Mouse (Mus musculus) C2C12 (cell line): ENCODE data around the gene Ttll11. TPM values are rescaled to one million over a fixed set of nuclear protein-coding genes. Genes with fewer than 3 reads are reported as not detected.

Experiments used
- H3K27me3 ChIP-seq: one replicate; pipeline ENCODE4 v1.6.1; 2011; ENCODE audit not compliant: control insufficient read depth, insufficient read depth, insufficient read length
- H3K36me3 ChIP-seq: one replicate; pipeline ENCODE4 v1.6.1; 2011; ENCODE audit not compliant: control insufficient read depth, insufficient read depth
- H3K4me3 ChIP-seq: one replicate; pipeline ENCODE4 v1.5.1; 2011; ENCODE audit warnings: mild to moderate bottlenecking, control low read depth; ENCODE audit not compliant: poor library complexity, insufficient read depth, severe bottlenecking
- H3K79me2 ChIP-seq: one replicate; pipeline ENCODE4 v1.6.1; 2011; ENCODE audit not compliant: control insufficient read depth, insufficient read depth
- H3K79me3 ChIP-seq: one replicate; pipeline ENCODE4 v1.6.1; 2011; ENCODE audit warnings: low read depth, control low read depth
- H3ac ChIP-seq: one replicate; pipeline ENCODE3; 2011; ENCODE audit warnings: low read depth; ENCODE audit not compliant: control insufficient read depth, insufficient read length
- CEBPB ChIP-seq: IDR thresholded peaks from one replicate; pipeline ENCODE4 v1.6.1; 2011; ENCODE audit warnings: low read depth, mild to moderate bottlenecking, control low read depth, moderate library complexity
- CTCF ChIP-seq: IDR thresholded peaks from one replicate; pipeline ENCODE4 v1.5.1; 2011; ENCODE audit not compliant: control insufficient read depth, insufficient read depth, insufficient read length
- FOSL1 ChIP-seq: IDR thresholded peaks from one replicate; pipeline ENCODE4 v1.8.0; 2011; ENCODE audit warnings: mild to moderate bottlenecking, low read length; ENCODE audit not compliant: poor library complexity, insufficient read depth, severe bottlenecking
- MAX ChIP-seq: IDR thresholded peaks from one replicate; pipeline ENCODE4 v1.6.1; 2011; ENCODE audit warnings: mild to moderate bottlenecking, control low read depth
- MYOD1 ChIP-seq: IDR thresholded peaks from one replicate; pipeline ENCODE4 v1.6.1; 2011; ENCODE audit warnings: low read depth; ENCODE audit not compliant: control insufficient read depth, insufficient read length
- MYOG ChIP-seq: IDR thresholded peaks from one replicate; pipeline ENCODE4 v1.6.1; 2011; ENCODE audit not compliant: control insufficient read depth, insufficient read length; ENCODE audit errors: extremely low read depth
- USF1 ChIP-seq: IDR thresholded peaks from one replicate; pipeline ENCODE4 v1.6.1; 2011; ENCODE audit warnings: low read depth, mild to moderate bottlenecking, control low read depth, moderate library complexity
- polyA plus RNA-seq: library from polyadenylated mRNA; unstranded; fragments of >200 nt; fragmentation: generic; extraction: Trizol; gene quantifications from one replicate; pipeline ENCODE4 v1.2.1, GENCODE M21; 2012; ENCODE audit warnings: missing spikeins

Ttll11 gene
- polyA plus RNA-seq, 1 experiment = 7.0 TPM

DNA sequence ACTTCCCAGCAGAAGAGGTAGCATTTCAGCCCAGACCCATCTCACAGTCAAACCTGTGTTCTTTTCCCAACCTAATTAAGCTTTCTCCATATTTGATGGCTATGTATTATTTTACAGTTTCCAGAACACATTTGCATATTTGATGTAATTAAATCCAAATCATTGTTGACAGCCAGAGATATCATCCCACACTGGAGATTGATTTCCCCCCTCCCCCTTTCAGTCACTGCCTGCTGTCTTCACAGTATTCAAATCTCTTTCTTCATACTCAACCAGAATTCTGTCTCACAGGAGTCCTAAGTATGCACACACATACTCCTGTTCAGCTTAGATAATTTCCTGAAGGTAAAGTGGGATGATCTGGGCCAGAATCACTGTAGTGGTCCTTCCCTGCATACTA, 218.8 kb downstream of the Ttll11 start:
- Histone ChIP-seq H3ac (no peak overlapping the region), H3K79me2 (no peaks in the 10 kb centered on the region), H3K79me3 (no peaks in the 10 kb centered on the region), H3K27me3 (no peaks in the 10 kb centered on the region), H3K36me3 (no peaks in the 10 kb centered on the region), H3K4me3 (no peak overlapping the region)
- TF ChIP-seq FOSL1 = no peak
- TF ChIP-seq MAX = no peak
- TF ChIP-seq CTCF = no peak
- TF ChIP-seq MYOD1 = no peak
- TF ChIP-seq USF1 = no peak
- no peak for TF ChIP-seq CEBPB
- TF ChIP-seq MYOG = no peak

DNA sequence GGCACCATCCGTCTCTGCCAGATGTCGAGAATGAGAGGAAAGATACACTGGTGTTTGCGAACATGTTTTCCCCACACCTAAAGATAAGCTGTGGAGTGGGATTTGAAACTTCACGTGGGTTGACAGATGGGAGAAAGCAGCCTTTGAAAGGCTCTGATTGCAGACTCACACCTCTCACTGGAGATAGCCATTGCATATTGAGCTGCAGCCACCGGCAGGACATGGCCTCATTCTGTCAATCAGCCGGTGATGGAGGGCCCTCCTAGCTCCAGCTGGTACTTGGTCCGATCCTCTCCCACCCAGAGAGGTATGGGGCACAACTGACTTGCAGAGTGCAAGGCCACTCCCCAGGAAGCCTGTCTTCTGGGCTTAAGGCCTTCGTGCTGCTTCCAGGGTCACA, 219.4 kb downstream of the Ttll11 start:
- H3K79me2 ChIP-seq = no peaks in the 10 kb centered on the region
- no peaks in the 10 kb centered on the region for H3K36me3 ChIP-seq
- no peak overlapping the region for H3K4me3 ChIP-seq
- no peaks in the 10 kb centered on the region for H3K27me3 ChIP-seq
- TF ChIP-seq CTCF (no peak), MYOD1 (no peak), CEBPB (no peak), MAX (no peak), FOSL1 (no peak), USF1 (no peak), MYOG (no peak)
- no peaks in the 10 kb centered on the region for H3K79me3 ChIP-seq
- no peak overlapping the region for H3ac ChIP-seq

GRCm38 (mm10) chr2:35756467-35756866, 223.2 kb downstream of the Ttll11 start:
- Histone ChIP-seq H3ac (no peak overlapping the region), H3K79me2 (no peaks in the 10 kb centered on the region), H3K4me3 (no peak overlapping the region), H3K36me3 (no peaks in the 10 kb centered on the region), H3K27me3 (no peaks in the 10 kb centered on the region), H3K79me3 (no peaks in the 10 kb centered on the region)
- no peak for TF ChIP-seq USF1
- TF ChIP-seq MYOG = no peak
- no peak for TF ChIP-seq CTCF
- TF ChIP-seq MAX = no peak
- no peak for TF ChIP-seq FOSL1
- no peak for TF ChIP-seq CEBPB
- TF ChIP-seq MYOD1 = no peak

DNA sequence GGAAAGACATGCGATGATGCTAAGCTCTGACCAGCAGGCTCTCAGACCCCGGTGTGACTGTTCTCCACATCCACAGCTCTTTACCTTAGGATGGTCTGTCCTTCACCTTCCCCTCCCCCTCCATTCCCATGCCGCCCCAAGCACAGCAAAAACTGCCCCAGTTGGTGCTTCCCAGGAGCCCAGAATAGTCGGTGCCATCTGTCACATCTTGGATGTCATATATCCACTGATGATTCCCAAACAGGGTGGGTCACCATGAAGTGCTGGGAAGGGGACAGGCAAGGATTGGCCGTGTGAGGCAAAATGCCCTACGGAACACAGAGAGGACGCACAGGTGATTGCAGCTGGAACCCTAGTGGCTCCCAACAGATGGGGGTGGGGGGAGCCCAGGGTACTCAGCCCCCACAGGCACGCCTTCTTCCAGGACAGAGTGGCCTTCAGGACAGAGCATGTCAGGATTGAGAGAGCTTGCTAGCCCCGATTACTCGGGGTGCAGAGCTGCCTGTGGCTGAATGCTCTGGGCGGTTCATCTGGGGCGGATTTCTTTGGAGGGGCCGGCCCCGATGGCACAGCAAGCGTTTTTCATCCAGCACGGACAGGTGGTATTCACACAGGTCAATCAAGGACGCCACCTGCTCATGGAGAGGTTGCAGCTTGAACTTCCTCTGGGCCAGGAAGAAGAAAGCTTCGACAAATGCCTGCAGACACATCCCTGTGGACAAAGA, 227.8 kb downstream of the Ttll11 start:
- no peaks in the 10 kb centered on the region for H3K79me3 ChIP-seq
- H3K79me2 ChIP-seq = no peaks in the 10 kb centered on the region
- H3K4me3 ChIP-seq = no peak overlapping the region
- H3K27me3 ChIP-seq = no peaks in the 10 kb centered on the region
- H3ac ChIP-seq = no peak overlapping the region
- TF ChIP-seq MYOG (no peak), CTCF (no peak), MAX (no peak), USF1 (no peak), CEBPB (no peak), FOSL1 (no peak)
- no peaks in the 10 kb centered on the region for H3K36me3 ChIP-seq

GRCm38 (mm10) chr2:35750533-35751141, 229.1 kb downstream of the Ttll11 start:
- H3K79me2 ChIP-seq = no peaks in the 10 kb centered on the region
- H3K4me3 ChIP-seq = no peak overlapping the region
- no peaks in the 10 kb centered on the region for H3K27me3 ChIP-seq
- H3ac ChIP-seq = no peak overlapping the region
- TF ChIP-seq MAX = no peak
- no peak for TF ChIP-seq MYOG
- no peak for TF ChIP-seq FOSL1
- TF ChIP-seq MYOD1 = no peak
- TF ChIP-seq CTCF = no peak
- TF ChIP-seq CEBPB = no peak
- no peak for TF ChIP-seq USF1
- H3K36me3 ChIP-seq = no peaks in the 10 kb centered on the region
- no peaks in the 10 kb centered on the region for H3K79me3 ChIP-seq
